Mouse (Mus musculus): Measurements from ENCODE around the gene Pnn. TPM values are rescaled to one million over a fixed set of nuclear protein-coding genes. Genes with fewer than 3 reads are reported as not detected.
A peak's percentile ranks its signal among the peaks of the same experiment; 100 is the strongest.

Pnn gene
- 124 and 128 TPM in 2 replicates for polyA plus RNA-seq (2016; fragmentation: Nextera tagmentation; extraction: Ambion mirVana)

- Histone ChIP-seq H3K4me1 (replicated peaks) (peaks cover 8% of the 10 kb centered on the region; the same call in 1 of the 2 replicates), H3K4me3 (replicated peaks) (peak within 1 kb of the TSS; percentile 91), H3K9ac (replicated peaks) (peak within 1 kb of the TSS; percentile 99), H3K27ac (peak within 1 kb of the TSS; percentile 91), H3K4me2 (peak within 1 kb of the TSS; percentile 84), H3K9me3 (no peaks in the 10 kb centered on the region), H3K27me3 (no peaks in the 10 kb centered on the region), H3K36me3 (peaks cover 39% of the 10 kb centered on the region)
- WGBS = under 1% methylated on average over 43 of the region's 43 CpGs
- peak; percentile 99 for ATAC-seq (ENCODE audit: insufficient number of reproducible peaks, insufficient read depth, low FRiP score, low TSS enrichment, low read depth)
Observed at GRCm38 (mm10) chr12:59066448-59067077, at the start of gene Pnn. Gene Pnn, plus strand, starts transcription at chr12:59066884.

DNA sequence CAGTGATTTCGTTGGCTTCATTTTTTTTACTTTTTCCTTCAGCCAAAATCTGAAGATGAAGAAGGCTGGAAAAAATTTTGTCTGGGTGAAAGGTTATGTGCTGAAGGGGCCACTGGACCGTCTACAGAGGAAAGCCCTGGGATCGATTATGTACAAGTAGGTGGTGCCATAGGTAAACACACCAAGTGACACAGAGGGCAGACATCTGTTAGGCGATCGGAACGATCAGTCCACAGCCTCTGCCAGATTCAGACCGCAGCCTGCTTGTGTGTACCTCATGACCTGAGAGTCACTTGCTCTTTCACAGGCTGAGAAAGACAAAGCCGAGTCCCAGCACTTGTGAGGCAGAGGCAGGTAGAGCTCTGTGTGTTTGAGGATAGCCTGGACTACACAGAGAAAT lies 48.7 kb upstream of the Pnn start:
- Histone ChIP-seq H3K4me2 (no peak overlapping the region), H3K27ac (no peak overlapping the region), H3K4me3 (replicated peaks) (no peak overlapping the region), H3K4me1 (replicated peaks) (no peaks in the 10 kb centered on the region), H3K9ac (replicated peaks) (no peak overlapping the region), H3K36me3 (peaks cover 59% of the 10 kb centered on the region), H3K9me3 (no peaks in the 10 kb centered on the region), H3K27me3 (no peaks in the 10 kb centered on the region)
- ATAC-seq (ENCODE audit: insufficient number of reproducible peaks, insufficient read depth, low FRiP score, low TSS enrichment, low read depth) = no peak
- 86% methylated on average over 8 of the region's 8 CpGs for WGBS

DNA sequence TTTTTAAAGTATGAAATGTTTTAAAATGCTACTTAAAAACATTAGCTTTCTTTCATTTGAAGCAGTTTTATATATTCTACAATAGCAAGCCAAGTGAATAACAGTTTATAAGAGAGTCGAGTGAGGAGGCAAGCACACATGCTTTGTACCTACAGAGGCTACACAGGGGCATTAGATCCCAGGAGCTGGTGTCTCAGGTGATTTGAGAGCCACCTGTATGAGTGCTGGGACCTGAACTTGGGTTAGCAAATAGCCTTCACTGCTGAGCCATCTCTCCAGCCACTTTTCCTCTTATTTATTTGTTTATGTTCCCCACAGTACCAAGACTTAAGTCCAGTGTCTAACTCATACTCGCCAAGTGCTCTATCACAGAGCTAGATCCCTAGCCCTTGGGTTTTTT lies 46.8 kb upstream of the Pnn start:
- Histone ChIP-seq H3K9me3 (no peaks in the 10 kb centered on the region), H3K27ac (no peak overlapping the region), H3K27me3 (no peaks in the 10 kb centered on the region), H3K4me1 (replicated peaks) (no peaks in the 10 kb centered on the region), H3K4me3 (replicated peaks) (no peak overlapping the region), H3K9ac (replicated peaks) (no peak overlapping the region), H3K36me3 (peaks cover 72% of the 10 kb centered on the region), H3K4me2 (no peak overlapping the region)
- WGBS = 80% methylated on average over 2 of the region's 2 CpGs
- ATAC-seq (ENCODE audit: insufficient number of reproducible peaks, insufficient read depth, low FRiP score, low TSS enrichment, low read depth) = no peak

DNA sequence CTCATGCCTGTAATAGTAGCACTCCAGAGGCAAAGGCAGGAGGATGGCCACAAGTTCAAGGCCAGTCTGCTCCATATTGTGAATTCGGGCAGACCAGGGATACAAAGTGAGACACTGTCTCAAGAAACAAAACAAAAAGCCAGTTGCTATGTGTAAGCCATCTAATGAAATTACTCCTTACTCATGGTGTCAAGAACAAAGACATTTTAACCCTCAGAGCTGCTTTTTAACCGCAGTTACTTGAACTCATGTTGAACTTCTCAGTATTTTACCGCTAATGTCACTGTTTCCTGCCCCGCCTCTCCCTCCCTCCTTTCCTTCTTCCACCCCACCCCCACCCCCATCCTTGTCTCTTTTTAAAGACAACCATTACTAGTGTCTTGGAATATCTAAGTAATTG lies 45.4 kb upstream of the Pnn start:
- no peak overlapping the region for H3K27ac ChIP-seq
- WGBS = 97% methylated on average over 4 of the region's 4 CpGs
- ATAC-seq (ENCODE audit: insufficient number of reproducible peaks, insufficient read depth, low FRiP score, low TSS enrichment, low read depth) = no peak
- no peak overlapping the region for H3K4me2 ChIP-seq
- H3K9ac ChIP-seq (replicated peaks) = no peak overlapping the region
- no peaks in the 10 kb centered on the region for H3K9me3 ChIP-seq
- H3K27me3 ChIP-seq = no peaks in the 10 kb centered on the region
- peaks cover 78% of the 10 kb centered on the region for H3K36me3 ChIP-seq
- no peaks in the 10 kb centered on the region for H3K4me1 ChIP-seq (replicated peaks)
- H3K4me3 ChIP-seq (replicated peaks) = no peak overlapping the region

- no peak overlapping the region for H3K4me2 ChIP-seq
- no peak for ATAC-seq (ENCODE audit: insufficient number of reproducible peaks, insufficient read depth, low FRiP score, low TSS enrichment, low read depth)
- no peak overlapping the region for H3K4me3 ChIP-seq (replicated peaks)
- no peak overlapping the region for H3K9ac ChIP-seq (replicated peaks)
- 72% methylated on average over 5 of the region's 5 CpGs for WGBS
- H3K27ac ChIP-seq = no peak overlapping the region
- H3K4me1 ChIP-seq (replicated peaks) = no peaks in the 10 kb centered on the region
- H3K9me3 ChIP-seq = no peaks in the 10 kb centered on the region
- peaks cover 22% of the 10 kb centered on the region for H3K36me3 ChIP-seq
- no peaks in the 10 kb centered on the region for H3K27me3 ChIP-seq
Observed at GRCm38 (mm10) chr12:59032101-59032500, 34.6 kb upstream of the Pnn start.

- Histone ChIP-seq H3K4me2 (peak overlapping the region; percentile 37; the same call in 1 of the 2 replicates), H3K36me3 (peaks cover 26% of the 10 kb centered on the region), H3K27me3 (no peaks in the 10 kb centered on the region), H3K4me3 (replicated peaks) (no peak overlapping the region), H3K9ac (replicated peaks) (no peak overlapping the region; the same call in 1 of the 2 replicates), H3K9me3 (no peaks in the 10 kb centered on the region), H3K27ac (no peak overlapping the region), H3K4me1 (replicated peaks) (0 out of 2 replicates have a peak, but pooled peaks cover 3% of the 10 kb centered on the region)
- no peak for ATAC-seq (ENCODE audit: insufficient number of reproducible peaks, insufficient read depth, low FRiP score, low TSS enrichment, low read depth)
- 69% methylated on average over 10 of the region's 10 CpGs for WGBS
Observed at GRCm38 (mm10) chr12:59039162-59039970, 27.3 kb upstream of the Pnn start.

- H3K36me3 ChIP-seq = peaks cover 34% of the 10 kb centered on the region
- 4% methylated on average over 23 of the region's 23 CpGs for WGBS
- no peak overlapping the region; the same call in 1 of the 2 replicates for H3K9ac ChIP-seq (replicated peaks)
- H3K9me3 ChIP-seq = no peaks in the 10 kb centered on the region
- peak overlapping the region; percentile 37; the same call in 1 of the 2 replicates for H3K4me2 ChIP-seq
- peak; percentile 82; the same call in 1 of the 2 replicates for ATAC-seq (ENCODE audit: insufficient number of reproducible peaks, insufficient read depth, low FRiP score, low TSS enrichment, low read depth)
- peak overlapping the region; percentile 12; the same call in 1 of the 2 replicates for H3K4me3 ChIP-seq (replicated peaks)
- H3K4me1 ChIP-seq (replicated peaks) = 0 out of 2 replicates have a peak, but pooled peaks cover 3% of the 10 kb centered on the region
- H3K27me3 ChIP-seq = no peaks in the 10 kb centered on the region
- peak overlapping the region; percentile 82 for H3K27ac ChIP-seq
Observed at GRCm38 (mm10) chr12:59039971-59040844, 26.5 kb upstream of the Pnn start.

- WGBS = 32% methylated on average over 7 of the region's 7 CpGs
- ATAC-seq (ENCODE audit: insufficient number of reproducible peaks, insufficient read depth, low FRiP score, low TSS enrichment, low read depth) = 0 out of 2 replicates have a peak, but pooled peaks have one; percentile 42
- Histone ChIP-seq H3K4me2 (no peak overlapping the region), H3K9ac (replicated peaks) (no peak overlapping the region), H3K27ac (peak overlapping the region; percentile 82), H3K9me3 (no peaks in the 10 kb centered on the region), H3K4me3 (replicated peaks) (no peak overlapping the region), H3K36me3 (peaks cover 40% of the 10 kb centered on the region), H3K27me3 (no peaks in the 10 kb centered on the region), H3K4me1 (replicated peaks) (0 out of 2 replicates have a peak, but pooled peaks cover 3% of the 10 kb centered on the region)
Observed at GRCm38 (mm10) chr12:59040851-59041250, 25.8 kb upstream of the Pnn start.

- WGBS = 95% methylated on average over 3 of the region's 3 CpGs
- H3K4me3 ChIP-seq (replicated peaks) = no peak overlapping the region
- no peak overlapping the region for H3K9ac ChIP-seq (replicated peaks)
- no peak for ATAC-seq (ENCODE audit: insufficient number of reproducible peaks, insufficient read depth, low FRiP score, low TSS enrichment, low read depth)
- no peaks in the 10 kb centered on the region for H3K27me3 ChIP-seq
- peaks cover 69% of the 10 kb centered on the region for H3K36me3 ChIP-seq
- no peak overlapping the region for H3K4me2 ChIP-seq
- H3K4me1 ChIP-seq (replicated peaks) = no peaks in the 10 kb centered on the region
- H3K9me3 ChIP-seq = no peaks in the 10 kb centered on the region
- H3K27ac ChIP-seq = no peak overlapping the region
Observed at GRCm38 (mm10) chr12:59052470-59052869, 14.2 kb upstream of the Pnn start.

- no peak overlapping the region for H3K27ac ChIP-seq
- no peaks in the 10 kb centered on the region for H3K27me3 ChIP-seq
- no peaks in the 10 kb centered on the region for H3K4me1 ChIP-seq (replicated peaks)
- peaks cover 71% of the 10 kb centered on the region for H3K36me3 ChIP-seq
- H3K9ac ChIP-seq (replicated peaks) = no peak overlapping the region
- no peak overlapping the region for H3K4me3 ChIP-seq (replicated peaks)
- WGBS = 92% methylated on average over 5 of the region's 5 CpGs
- H3K4me2 ChIP-seq = no peak overlapping the region
- H3K9me3 ChIP-seq = no peaks in the 10 kb centered on the region
- ATAC-seq (ENCODE audit: insufficient number of reproducible peaks, insufficient read depth, low FRiP score, low TSS enrichment, low read depth) = no peak
Observed at GRCm38 (mm10) chr12:59053166-59053565, 13.5 kb upstream of the Pnn start.

- Histone ChIP-seq H3K9ac (replicated peaks) (no peak overlapping the region), H3K36me3 (peaks cover 70% of the 10 kb centered on the region), H3K4me3 (replicated peaks) (no peak overlapping the region), H3K27ac (no peak overlapping the region), H3K4me2 (no peak overlapping the region), H3K27me3 (no peaks in the 10 kb centered on the region), H3K9me3 (no peaks in the 10 kb centered on the region), H3K4me1 (replicated peaks) (no peaks in the 10 kb centered on the region)
- no peak for ATAC-seq (ENCODE audit: insufficient number of reproducible peaks, insufficient read depth, low FRiP score, low TSS enrichment, low read depth)
Observed at GRCm38 (mm10) chr12:59053976-59054375, 12.7 kb upstream of the Pnn start.
